Mouse (Mus musculus) CH12.LX (cell line): ENCODE data around the gene Npas4. TPM values are rescaled to one million over a fixed set of nuclear protein-coding genes. Genes with fewer than 3 reads are reported as not detected.

Experiments used
- DNase-seq: peaks from one replicate; pipeline ENCODE4 v3.0.0-alpha.2; 2013; ENCODE audit errors: extremely low read depth
- H3K27ac ChIP-seq: 2 replicates; pipeline ENCODE4 v1.5.1; 2012; ENCODE audit warnings: low read depth, mild to moderate bottlenecking, control low read depth, moderate library complexity; ENCODE audit not compliant: insufficient read depth
- H3K27me3 ChIP-seq: replicated peaks from 2 replicates; pipeline ENCODE3; 2012; ENCODE audit warnings: inconsistent platforms
- H3K36me3 ChIP-seq, 2 experiments: replicated peaks in 1 of 2; 2 replicates each; pipeline versions ENCODE3 to v1.6.1; 2012; ENCODE audit warnings: inconsistent platforms in 1 of 2, low read length in 1 of 2, mild to moderate bottlenecking in 1 of 2, mixed read lengths in 1 of 2, moderate library complexity in 1 of 2; ENCODE audit not compliant: control insufficient read depth in 1 of 2, insufficient read depth in 1 of 2
- H3K4me1 ChIP-seq, 2 experiments: 2 replicates each; pipeline ENCODE4 v1.6.1; 2012; ENCODE audit warnings: inconsistent platforms in 1 of 2, moderate library complexity in 1 of 2; ENCODE audit not compliant: insufficient read depth in 2 of 2, control insufficient read depth in 1 of 2
- H3K4me2 ChIP-seq: 2 replicates; pipeline ENCODE4 v1.6.1; 2012; ENCODE audit warnings: low read depth, mild to moderate bottlenecking, control low read depth; ENCODE audit not compliant: poor library complexity, insufficient read depth, severe bottlenecking
- H3K4me3 ChIP-seq, 3 experiments: fragments of 150-350 bp in 1 of 3; sonication (generic) in 1 of 3; replicated peaks in 1 of 3; 2 replicates each; pipeline versions ENCODE3 to v1.5.1; 2011 to 2012; ENCODE audit warnings: low read depth in 2 of 3, low read length in 2 of 3, mild to moderate bottlenecking in 2 of 3, moderate library complexity in 2 of 3, control low read depth in 1 of 3, improper control_type of control experiment in 1 of 3, inconsistent platforms in 1 of 3, mixed read lengths in 1 of 3; ENCODE audit not compliant: poor library complexity in 1 of 3
- H3K79me2 ChIP-seq: replicated peaks from 2 replicates; pipeline ENCODE4 v1.6.1; 2012; ENCODE audit warnings: mild to moderate bottlenecking, moderate library complexity; ENCODE audit not compliant: control insufficient read depth, poor library complexity, insufficient read depth, severe bottlenecking; ENCODE audit errors: extremely low read depth
- H3K9ac ChIP-seq: 2 replicates; pipeline ENCODE4 v1.6.1; 2012; ENCODE audit warnings: low read depth, mild to moderate bottlenecking, control low read depth, moderate library complexity; ENCODE audit not compliant: insufficient read depth
- H3K9me3 ChIP-seq: replicated peaks from 2 replicates; pipeline ENCODE3; 2012; ENCODE audit warnings: low read length, inconsistent platforms, mixed read lengths
- BHLHE40 ChIP-seq: IDR thresholded peaks from 2 replicates; pipeline ENCODE4 v1.6.1; 2011; ENCODE audit warnings: mild to moderate bottlenecking, low read depth, low read length, improper control_type of control experiment
- CHD2 ChIP-seq: IDR thresholded peaks from 2 replicates; pipeline ENCODE4 v1.6.1; 2011; ENCODE audit warnings: low read length, improper control_type of control experiment
- ELF1 ChIP-seq: IDR thresholded peaks from 2 replicates; pipeline ENCODE4 v1.6.1; 2014; ENCODE audit warnings: low read depth, mild to moderate bottlenecking, inconsistent platforms, low read length, improper control_type of control experiment
- EP300 ChIP-seq: IDR thresholded peaks from 2 replicates; pipeline ENCODE4 v1.6.1; 2011; ENCODE audit warnings: low read length, improper control_type of control experiment
- ETS1 ChIP-seq: conservative IDR thresholded peaks from 2 replicates; pipeline ENCODE4 v1.6.1; 2012; ENCODE audit warnings: low read depth, mild to moderate bottlenecking, inconsistent platforms, low read length, improper control_type of control experiment, moderate library complexity
- IRF4 ChIP-seq: IDR thresholded peaks from 2 replicates; pipeline ENCODE4 v1.6.1; 2014; ENCODE audit warnings: low read depth, mild to moderate bottlenecking, inconsistent platforms, low read length, improper control_type of control experiment
- JUN ChIP-seq: IDR thresholded peaks from 2 replicates; pipeline ENCODE4 v1.6.1; 2011; ENCODE audit warnings: low read depth, mild to moderate bottlenecking, low read length, improper control_type of control experiment, moderate library complexity; ENCODE audit not compliant: insufficient read depth
- JUND ChIP-seq: conservative IDR thresholded peaks from 2 replicates; pipeline ENCODE4 v1.6.1; 2011; ENCODE audit warnings: low read depth, low read length, improper control_type of control experiment
- MAX ChIP-seq: IDR thresholded peaks from 2 replicates; pipeline ENCODE4 v1.6.1; 2011; ENCODE audit warnings: low read length, improper control_type of control experiment
- MAZ ChIP-seq: IDR thresholded peaks from 2 replicates; pipeline ENCODE4 v1.6.1; 2012; ENCODE audit warnings: low read depth, mild to moderate bottlenecking, inconsistent platforms, low read length, improper control_type of control experiment, moderate library complexity
- MXI1 ChIP-seq: IDR thresholded peaks from 2 replicates; pipeline ENCODE4 v1.6.1; 2011; ENCODE audit warnings: mild to moderate bottlenecking, low read depth, low read length, improper control_type of control experiment
- MYC ChIP-seq: IDR thresholded peaks from 2 replicates; pipeline ENCODE4 v1.6.1; 2011; ENCODE audit warnings: low read depth, mild to moderate bottlenecking, improper control_type of control experiment, low read length
- NRF1 ChIP-seq: IDR thresholded peaks from 2 replicates; pipeline ENCODE4 v1.6.1; 2014; ENCODE audit warnings: low read depth, mild to moderate bottlenecking, inconsistent platforms, low read length, improper control_type of control experiment, moderate library complexity
- RAD21 ChIP-seq: IDR thresholded peaks from 2 replicates; pipeline ENCODE4 v1.6.1; 2011; ENCODE audit warnings: low read depth, mild to moderate bottlenecking, low read length, improper control_type of control experiment, moderate library complexity
- RCOR1 ChIP-seq: conservative IDR thresholded peaks from 2 replicates; pipeline ENCODE4 v1.6.1; 2012; ENCODE audit warnings: low read depth, mild to moderate bottlenecking, inconsistent platforms, low read length, improper control_type of control experiment
- SIN3A ChIP-seq: IDR thresholded peaks from 2 replicates; pipeline ENCODE4 v1.6.1; 2012; ENCODE audit warnings: low read length, improper control_type of control experiment, inconsistent platforms
- TBP ChIP-seq: conservative IDR thresholded peaks from 2 replicates; pipeline ENCODE4 v1.6.1; 2011; ENCODE audit warnings: low read depth, low read length, improper control_type of control experiment
- USF1 ChIP-seq: IDR thresholded peaks from 2 replicates; pipeline ENCODE4 v1.6.1; 2014; ENCODE audit warnings: low read depth, mild to moderate bottlenecking, inconsistent platforms, low read length, improper control_type of control experiment
- USF2 ChIP-seq: conservative IDR thresholded peaks from 2 replicates; pipeline ENCODE4 v1.6.1; 2011; ENCODE audit warnings: low read depth, low read length, improper control_type of control experiment
- ZMIZ1 ChIP-seq: IDR thresholded peaks from 2 replicates; pipeline ENCODE4 v1.6.1; 2012; ENCODE audit warnings: low read depth, mild to moderate bottlenecking, inconsistent platforms, low read length, improper control_type of control experiment
- ZNF384 ChIP-seq: IDR thresholded peaks from 2 replicates; pipeline ENCODE4 v1.6.1; 2012; ENCODE audit warnings: low read depth, low read length, improper control_type of control experiment, inconsistent platforms
- dilution Hi-C: fragments of 300-500 bp; cut with MboI; formaldehyde crosslinking; loops from 2 replicates; pipeline ENCODE4 v1.14.3; 2020; ENCODE audit warnings: low sequenced_read_pairs; ENCODE audit not compliant: extremely low pct_unique_long_range_greater_than_20kb, extremely low pct_ligation_motif_present
- in situ Hi-C: fragments of 300-500 bp; cut with MboI; formaldehyde crosslinking; loops from 3 replicates; pipeline ENCODE4 v1.14.3; 2019; ENCODE audit warnings: low sequenced_read_pairs, low pct_ligation_motif_present, low pct_unique_long_range_greater_than_20kb, mixed read lengths
- polyA plus RNA-seq: library from polyadenylated mRNA; unstranded; fragments of >175 nt; gene quantifications from 2 replicates; pipeline ENCODE4 v1.2.1, GENCODE M21; 2012; ENCODE audit warnings: low read depth; ENCODE audit not compliant: insufficient read length
- total RNA-seq, 2 experiments: library from RNA; depleted of rRNA; stranded (reverse); fragments of 300-350 nt in 1 of 2; fragments of >200 nt in 1 of 2; gene quantifications; 2 replicates each; pipeline ENCODE4 v1.2.3; 2012 to 2014

The Npas4 gene
- total and polyA plus RNA-seq, 3 experiments: not detected

DNA sequence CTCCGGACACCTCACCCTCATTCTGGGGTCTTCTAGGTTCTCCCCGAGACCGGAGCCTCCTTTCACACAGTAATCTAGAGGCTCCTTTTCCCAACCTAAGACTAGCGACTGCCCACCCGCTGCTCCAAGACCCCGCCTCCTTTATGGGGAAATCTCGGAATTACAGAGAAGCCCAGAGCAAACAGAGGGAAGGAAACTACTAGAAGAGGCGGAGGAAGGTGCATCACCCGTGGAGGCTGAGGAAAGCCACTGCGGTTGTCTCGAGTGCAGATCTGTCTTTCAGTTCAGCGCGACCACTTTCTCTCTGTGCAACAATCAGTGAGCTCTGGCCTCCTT, 46.9 kb downstream of the Npas4 start:
- in situ Hi-C loops: no loop called here
- Histone ChIP-seq H3K9me3 (no peaks in the 10 kb centered on the region), H3K27me3 (peaks cover 58% of the 10 kb centered on the region), H3K27ac (no peak overlapping the region), H3K4me3 (peak overlapping the region in 2 of 3 experiments; percentile 12 to 34), H3K36me3 (no peaks in the 10 kb centered on the region), H3K79me2 (no peaks in the 10 kb centered on the region), H3K4me2 (peak overlapping the region; percentile 80), H3K9ac (no peak overlapping the region), H3K4me1 (peaks cover 5 to 15% of the 10 kb centered on the region in 2 experiments)
- TF ChIP-seq RAD21 (no peak), SIN3A (no peak), EP300 (no peak), USF1 (no peak), MXI1 (no peak), JUND (no peak), ELF1 (no peak), ETS1 (no peak), CHD2 (no peak), RCOR1 (no peak), MYC (no peak), BHLHE40 (no peak), NRF1 (no peak), MAZ (no peak)
- dilution Hi-C loops: no loop called here
- DNase-seq: no peak

DNA sequence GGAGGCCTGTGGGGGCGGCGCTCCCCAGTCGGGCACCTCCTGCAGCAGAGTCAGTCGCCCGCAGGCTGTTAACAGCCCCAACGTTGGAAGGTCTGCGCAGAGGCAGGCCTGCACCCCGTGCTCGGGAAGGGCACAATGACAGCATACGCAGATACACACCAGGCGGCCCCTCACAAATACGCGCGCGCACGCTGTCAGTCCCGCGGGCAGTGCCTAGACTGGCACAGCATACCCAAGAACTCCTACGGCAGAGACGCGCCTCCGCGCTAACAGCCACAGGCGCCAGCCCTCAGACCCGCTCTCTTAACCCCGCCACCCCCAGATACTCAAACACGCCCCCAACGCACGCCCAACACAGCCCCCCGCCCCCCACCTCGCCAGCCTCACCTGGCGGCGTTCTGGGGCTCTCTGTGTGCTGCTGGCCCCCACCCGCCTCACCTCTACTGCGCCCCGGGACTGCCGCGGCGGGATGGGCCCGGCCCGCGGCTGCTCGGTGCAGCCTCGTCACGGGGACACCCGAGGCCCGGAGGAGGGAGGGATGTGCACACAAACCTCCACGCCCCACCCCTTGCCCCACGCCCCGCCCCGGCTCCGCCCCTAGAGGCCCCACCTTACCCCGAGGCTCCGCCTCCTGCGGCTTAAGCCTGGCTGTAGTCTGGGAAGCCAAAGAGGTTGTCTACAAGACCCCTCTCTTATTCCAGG, 47.4 kb downstream of the Npas4 start, which contains the start of gene Peli3:
Gene Peli3 (minus strand): TSS at position 577 of the 702 bp plus-strand sequence.
- Histone ChIP-seq H3K4me1 (peaks cover 5 to 12% of the 10 kb centered on the region in 2 experiments), H3K79me2 (no peaks in the 10 kb centered on the region), H3K9me3 (no peaks in the 10 kb centered on the region), H3K27me3 (peaks cover 63% of the 10 kb centered on the region), H3K4me3 (peak within 1 kb of the TSS; percentile 19 to 54 (median 34)), H3K4me2 (peak within 1 kb of the TSS; percentile 80), H3K9ac (no peak within 1 kb of the TSS), H3K36me3 (no peaks in the 10 kb centered on the region), H3K27ac (no peak within 1 kb of the TSS)
- no peak for TF ChIP-seq USF2
- TF ChIP-seq USF1: no peak
- TF ChIP-seq RAD21: no peak
- no peak for TF ChIP-seq JUN
- no peak for TF ChIP-seq RCOR1
- no peak for TF ChIP-seq IRF4
- TF ChIP-seq JUND: no peak
- TF ChIP-seq EP300: no peak
- TF ChIP-seq MAX: no peak
- TF ChIP-seq TBP: no peak
- TF ChIP-seq MYC: no peak
- TF ChIP-seq ZMIZ1: no peak
- TF ChIP-seq ZNF384: no peak
- DNase-seq: peak; percentile 50
- in situ Hi-C loops: no loop called here
- dilution Hi-C loops: no loop called here
